In the genomic region with DNA sequence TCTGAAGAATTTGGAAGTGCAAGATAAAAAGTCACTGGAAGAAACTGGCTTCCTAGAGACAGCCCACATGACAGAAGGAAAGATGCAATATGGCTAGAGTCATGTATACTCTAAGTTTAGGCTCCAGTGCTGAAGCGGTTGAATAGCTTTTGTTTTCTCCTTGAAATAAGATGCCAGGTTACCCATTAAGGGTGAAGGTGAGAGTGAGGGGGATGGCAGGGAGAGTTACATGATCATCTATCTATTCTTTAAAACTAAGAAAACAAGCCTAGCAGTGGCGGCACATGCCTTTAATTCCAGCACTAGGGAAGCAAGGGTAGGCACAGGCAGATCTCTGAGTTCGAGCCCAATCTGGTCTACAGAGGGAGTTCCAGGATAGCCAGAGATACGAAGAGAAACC, we compare ENCODE assay signal across 14 mouse cellular contexts.
"Had no signal": no experiment of that assay in that cellular context is flagged by ENCODE, and none has a peak within 500 bp of the region (broad histone marks: within the 10 kb centered on the region; RNA-seq: fewer than 3 reads in every experiment).

No protein-coding gene starts in this region.

- DNase-seq: kidney, postnatal 25 days; layer of hippocampus, postnatal 36 days; liver, embryonic 13.5 days; lung, adult 2 months; lung, postnatal 14 days; lung, postnatal 4 days; midbrain, embryonic 14.5 days; thymus, adult 2 months; thymus, postnatal 14 days; thymus, postnatal 4 days had no signal

- H3K9me3 ChIP-seq: liver, embryonic 13.5 days had no signal

- ATAC-seq: inflammation-experienced regulatory T-cells, adult 6 months had no signal

- H3K27ac ChIP-seq: left cerebral cortex, adult 2 months; liver, embryonic 13.5 days; stomach, postnatal 0 days had no signal

- H3K4me3 ChIP-seq: left cerebral cortex, adult 2 months; liver, embryonic 13.5 days had no signal

- H3K9ac ChIP-seq: liver, embryonic 13.5 days had no signal

- H3K4me2 ChIP-seq: liver, embryonic 13.5 days; midbrain, embryonic 11.5 days had no signal

- H3K36me3 ChIP-seq: liver, embryonic 13.5 days had no signal
